8 mouse cellular contexts compared by ENCODE assay signal in the genomic region with DNA sequence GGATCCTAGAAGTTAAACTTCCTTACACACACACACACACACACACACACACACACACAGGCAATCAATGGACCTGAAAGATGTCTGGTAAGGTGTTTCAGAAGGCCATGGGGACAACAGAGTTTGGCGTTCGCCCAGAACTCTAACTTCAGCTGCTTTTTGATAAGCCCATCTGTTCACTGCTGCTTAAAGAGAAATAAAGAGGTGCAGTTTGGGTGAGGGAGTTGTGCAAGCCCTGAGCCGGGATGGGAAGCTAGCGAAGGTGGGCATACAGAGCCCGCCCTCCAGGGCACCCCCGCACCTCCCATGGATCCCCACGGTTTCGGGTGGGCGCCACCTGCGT. TPM values are rescaled to one million over a fixed set of nuclear protein-coding genes. Genes with fewer than 3 reads are reported as not detected.
A peak's percentile ranks its signal among the peaks of the same experiment; 100 is the strongest.
DNase-seq lines count a peak whose midpoint lies in the region; ATAC-seq and TF ChIP-seq lines count a peak whose summit lies in the region.

No protein-coding gene starts in this region.

- intact Hi-C loops in left cerebral cortex, adult 2 months (cut with DNase I) = loop anchor here (2.0 to 5.0 kb wide), 2 partner anchors 43 to 62 kb away; no protein-coding TSS in a partner anchor
- intact Hi-C loops in left cerebral cortex, postnatal 4 days (cut with DNase I) = no loop called here
- intact Hi-C loops in left cerebral cortex, postnatal 25 days (cut with DNase I) = loop anchor here (5.0 kb wide), 2 partner anchors 47 to 88 kb away; no protein-coding TSS in a partner anchor

- no peaks in the 10 kb centered on the region for H3K36me3 ChIP-seq in hindbrain, embryonic 10.5 days
- no peaks in the 10 kb centered on the region for H3K36me3 ChIP-seq in midbrain, embryonic 10.5 days

- H3K27me3 ChIP-seq in hindbrain, embryonic 10.5 days (ENCODE audit: insufficient read depth, poor library complexity, severe bottlenecking) = peaks cover 63% of the 10 kb centered on the region
- peaks cover 71% of the 10 kb centered on the region for H3K27me3 ChIP-seq in midbrain, embryonic 10.5 days (ENCODE audit: low read depth, poor library complexity, severe bottlenecking)

- H3K4me3 ChIP-seq in left cerebral cortex, adult 2 months = peak overlapping the region; percentile 81
- H3K4me3 ChIP-seq in hindbrain, embryonic 10.5 days = peak overlapping the region; percentile 78
- H3K4me3 ChIP-seq in midbrain, embryonic 10.5 days = peak overlapping the region; percentile 79

- TF ChIP-seq CTCF in left cerebral cortex, adult 2 months (IDR thresholded peaks at IDR 0.05) = no peak

- H3K27ac ChIP-seq in left cerebral cortex, adult 2 months = peak overlapping the region; percentile 84
- peak overlapping the region; percentile 87 for H3K27ac ChIP-seq in hindbrain, embryonic 10.5 days
- peak overlapping the region; percentile 87 for H3K27ac ChIP-seq in midbrain, embryonic 10.5 days (replicated peaks)

- 2% methylated on average over 10 of the region's 10 CpGs for WGBS in hindbrain, embryonic 10.5 days
- WGBS in midbrain, embryonic 10.5 days = 1% methylated on average over 10 of the region's 10 CpGs

- peaks cover 41% of the 10 kb centered on the region for H3K4me1 ChIP-seq in hindbrain, embryonic 10.5 days (replicated peaks)
- H3K4me1 ChIP-seq in midbrain, embryonic 10.5 days = peaks cover 38% of the 10 kb centered on the region

- no peak for DNase-seq in left cerebral cortex, adult 2 months (ENCODE audit: extremely low spot score in 1 of 2, low spot score in 2 of 2)
- DNase-seq in left cerebral cortex, postnatal 4 days = no peak
- no peak for DNase-seq in hindbrain, embryonic 10.5 days (ENCODE audit: low spot score)
- no peak for DNase-seq in midbrain, embryonic 10.5 days (ENCODE audit: low spot score)
- no peak for DNase-seq in left cerebral cortex, postnatal 25 days (ENCODE audit: low spot score in 2 of 2)
- no peak for DNase-seq in thymus, postnatal 4 days
- no peak for DNase-seq in cerebellum, postnatal 10 days

- H3K9me3 ChIP-seq in hindbrain, embryonic 10.5 days = no peaks in the 10 kb centered on the region
- H3K9me3 ChIP-seq in midbrain, embryonic 10.5 days (replicated peaks) = no peaks in the 10 kb centered on the region

- ATAC-seq in common myeloid progenitor, adult 5-6 weeks (replicated peaks; ENCODE audit: low read depth, poor library complexity, severe bottlenecking) = peak; percentile 3; the same call in 1 of the 2 replicates

RNA-seq across cellular contexts. Expression of a gene that starts 0.6 kb away (rescaled TPM):
- total RNA-seq in left cerebral cortex, adult 2 months (2021) = 10 to 100 TPM in 1 of 2 experiments, 1 to 10 TPM in 1; 9.5 to 11.0 TPM
- 1 to 10 TPM; 4.3 to 4.6 TPM for total RNA-seq in left cerebral cortex, postnatal 4 days (2021)
- 15.0 and 17.6 TPM in 2 replicates for total RNA-seq in common myeloid progenitor, adult 5-6 weeks (2017)
- 2.8 and 4.6 TPM in 2 replicates for polyA plus RNA-seq in hindbrain, embryonic 10.5 days (2016; fragmentation: Nextera tagmentation; extraction: Ambion mirVana)
- 4.7 and 4.8 TPM in 2 replicates for polyA plus RNA-seq in midbrain, embryonic 10.5 days (2016; fragmentation: Nextera tagmentation; extraction: Ambion mirVana)
- 10 to 100 TPM in 1 of 2 experiments, 1 to 10 TPM in 1; 7.5 to 10.2 TPM for total RNA-seq in left cerebral cortex, postnatal 25 days (2021)
